Mouse (Mus musculus) C2C12 (cell line): Measurements from ENCODE around the gene Lypla2.

Experiments
- CEBPB ChIP-seq: IDR thresholded peaks from one replicate; pipeline ENCODE4 v1.6.1; 2011; ENCODE audit warnings: low read depth, mild to moderate bottlenecking, control low read depth, moderate library complexity
- CTCF ChIP-seq: IDR thresholded peaks from one replicate; pipeline ENCODE4 v1.5.1; 2011; ENCODE audit not compliant: control insufficient read depth, insufficient read depth, insufficient read length
- FOSL1 ChIP-seq: IDR thresholded peaks from one replicate; pipeline ENCODE4 v1.8.0; 2011; ENCODE audit warnings: mild to moderate bottlenecking, low read length; ENCODE audit not compliant: poor library complexity, insufficient read depth, severe bottlenecking
- MAX ChIP-seq: IDR thresholded peaks from one replicate; pipeline ENCODE4 v1.6.1; 2011; ENCODE audit warnings: mild to moderate bottlenecking, control low read depth
- MYOD1 ChIP-seq: IDR thresholded peaks from one replicate; pipeline ENCODE4 v1.6.1; 2011; ENCODE audit warnings: low read depth; ENCODE audit not compliant: control insufficient read depth, insufficient read length
- MYOG ChIP-seq: IDR thresholded peaks from one replicate; pipeline ENCODE4 v1.6.1; 2011; ENCODE audit not compliant: control insufficient read depth, insufficient read length; ENCODE audit errors: extremely low read depth
- USF1 ChIP-seq: IDR thresholded peaks from one replicate; pipeline ENCODE4 v1.6.1; 2011; ENCODE audit warnings: low read depth, mild to moderate bottlenecking, control low read depth, moderate library complexity

DNA sequence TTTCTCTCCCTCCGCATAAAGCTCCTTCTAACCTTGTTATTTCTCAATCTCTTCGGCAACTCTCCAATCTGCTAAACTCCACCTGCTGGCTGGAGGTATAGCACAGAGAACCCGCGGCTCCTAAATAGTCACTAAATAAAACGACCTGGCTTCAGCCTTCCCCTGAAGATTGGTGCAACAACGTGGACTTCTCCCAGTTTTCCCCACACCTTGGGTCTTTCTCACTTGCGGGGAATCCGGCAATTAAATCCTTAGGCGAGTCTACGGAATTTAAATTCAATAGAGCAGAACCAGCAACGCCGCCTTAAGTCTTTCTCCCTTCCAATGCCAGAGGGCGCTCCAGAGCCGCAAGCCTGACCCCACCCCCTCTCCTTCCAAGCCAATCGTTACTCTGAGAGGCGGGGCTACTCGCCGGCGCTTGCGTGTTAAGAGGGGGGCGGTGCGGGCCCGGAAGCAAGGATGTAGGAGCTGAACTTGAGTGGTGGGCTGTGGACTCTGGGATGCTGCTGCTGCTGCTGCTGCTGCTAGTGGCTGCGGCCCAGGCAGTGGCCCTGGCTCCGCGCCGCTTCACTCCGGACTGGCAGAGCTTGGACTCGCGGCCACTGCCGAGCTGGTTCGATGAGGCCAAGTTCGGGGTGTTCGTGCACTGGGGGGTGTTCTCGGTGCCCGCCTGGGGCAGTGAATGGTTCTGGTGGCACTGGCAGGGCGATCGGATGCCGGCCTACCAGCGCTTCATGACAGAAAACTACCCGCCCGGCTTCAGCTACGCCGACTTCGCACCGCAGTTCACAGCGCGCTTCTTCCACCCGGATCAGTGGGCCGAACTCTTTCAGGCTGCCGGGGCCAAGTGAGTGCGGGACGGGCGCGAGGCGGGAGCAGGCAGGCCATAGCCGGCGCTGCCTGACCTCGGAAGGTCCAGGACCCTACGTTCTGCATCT, 51.9 kb downstream of the Lypla2 start, which contains the start of gene Fuca1:
- TF ChIP-seq CTCF (peak; percentile 34), MYOD1 (no peak), CEBPB (peak; percentile 70), USF1 (no peak), MAX (no peak), FOSL1 (no peak), MYOG (no peak)
